Mouse (Mus musculus) neural tube, embryonic 14.5 days (tissue): Measurements from ENCODE around the gene Apobec2. TPM values are rescaled to one million over a fixed set of nuclear protein-coding genes. Genes with fewer than 3 reads are reported as not detected.

ENCODE experiments used
- ATAC-seq: fragments of 200-750 bp; cut with Nextera tagmentation; 2 replicates; pipeline ENCODE4 v1.8.0; 2017; ENCODE audit warnings: low read depth, mild to moderate bottlenecking, moderate TSS enrichment, moderate library complexity
- H3K27ac ChIP-seq: fragments of 300-500 bp; sonication (generic); 2 replicates; pipeline ENCODE4 v1.5.1; 2014; ENCODE audit warnings: low read depth, mild to moderate bottlenecking, control low read depth, low read length, moderate library complexity, mixed read lengths
- H3K27me3 ChIP-seq: fragments of 300-500 bp; sonication (generic); 2 replicates; pipeline ENCODE4 v1.6.1; 2014; ENCODE audit warnings: low read length; ENCODE audit not compliant: control insufficient read depth, insufficient read depth
- H3K36me3 ChIP-seq: fragments of 300-500 bp; sonication (generic); 2 replicates; pipeline ENCODE4 v1.6.1; 2014; ENCODE audit warnings: low read length, mixed read lengths; ENCODE audit not compliant: control insufficient read depth, insufficient read depth
- H3K4me1 ChIP-seq: fragments of 300-500 bp; sonication (generic); 2 replicates; pipeline ENCODE4 v1.6.1; 2014; ENCODE audit warnings: low read length; ENCODE audit not compliant: control insufficient read depth, insufficient read depth
- H3K4me2 ChIP-seq: fragments of 300-500 bp; sonication (generic); 2 replicates; pipeline ENCODE4 v1.6.1; 2014; ENCODE audit warnings: mild to moderate bottlenecking, low read depth, low read length, control low read depth
- H3K4me3 ChIP-seq: fragments of 300-500 bp; sonication (generic); 2 replicates; pipeline ENCODE4 v1.5.1; 2014; ENCODE audit warnings: low read depth, low read length, control low read depth, mixed read lengths
- H3K9ac ChIP-seq: fragments of 300-500 bp; sonication (generic); replicated peaks from 2 replicates; pipeline ENCODE4 v1.6.1; 2014; ENCODE audit warnings: low read depth, mild to moderate bottlenecking, control low read depth, low read length, mixed read lengths
- H3K9me3 ChIP-seq: fragments of 300-500 bp; sonication (generic); 2 replicates; pipeline ENCODE4 v1.6.1; 2016; ENCODE audit warnings: low read length; ENCODE audit not compliant: control insufficient read depth
- WGBS: fragments of 180-500 bp; shearing (Covaris S2); extraction: QIAGEN DNeasy Blood & Tissue Kit; methylation state at CpG from one replicate; pipeline ENCODE4 v1.1.7; 2014; 5-methylcytosine and 5-hydroxymethylcytosine counted together
- polyA plus RNA-seq: library from polyadenylated mRNA; unstranded; fragments of >200 nt; fragmentation: Nextera tagmentation; extraction: Ambion mirVana; gene quantifications from 2 replicates; pipeline ENCODE4 v1.2.1, GENCODE M21; 2014

Gene Apobec2
- polyA plus RNA-seq, 1 experiment from 2014 or later = 0.75 TPM

DNA sequence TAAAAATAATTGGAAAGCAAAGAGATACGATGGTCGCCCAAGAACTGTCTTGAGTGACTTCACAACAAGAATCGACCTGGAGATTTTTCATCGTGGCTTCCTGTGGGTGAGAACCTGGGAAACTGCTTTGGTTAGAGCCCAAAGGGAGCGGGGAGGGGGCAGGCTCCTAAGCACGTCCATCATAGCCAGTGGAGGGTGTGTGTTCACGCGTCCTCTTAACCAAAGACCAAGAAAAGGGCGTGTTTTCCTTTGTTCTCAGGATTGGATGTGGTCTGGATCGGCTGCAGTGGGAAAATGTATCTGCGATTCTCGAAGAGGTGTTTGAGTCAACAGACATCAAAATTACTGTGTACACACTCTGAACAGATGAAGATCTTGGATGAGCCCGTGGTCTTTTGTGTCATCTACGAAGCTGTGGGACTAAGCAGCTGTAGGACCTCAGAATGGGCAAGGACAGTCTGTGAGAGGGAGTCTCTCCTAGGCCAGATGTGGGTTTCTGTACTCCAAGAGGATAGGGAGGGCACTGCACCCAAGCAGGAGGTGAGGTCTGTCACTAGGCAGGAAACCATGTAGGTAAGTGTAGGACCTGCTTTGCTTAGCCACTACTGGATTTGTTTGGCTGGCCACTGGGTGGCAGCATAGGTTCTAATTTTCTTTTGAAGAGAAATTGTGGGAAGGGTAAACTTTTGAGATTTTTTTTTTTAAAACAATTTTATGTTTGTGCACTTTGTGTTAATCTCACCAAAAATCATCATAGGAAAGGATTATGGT, 16.1 kb downstream of the Apobec2 start:
- Histone ChIP-seq H3K9me3 (no peaks in the 10 kb centered on the region), H3K27ac (no peak overlapping the region), H3K4me1 (no peaks in the 10 kb centered on the region), H3K27me3 (no peaks in the 10 kb centered on the region), H3K4me3 (no peak overlapping the region), H3K36me3 (no peaks in the 10 kb centered on the region), H3K4me2 (no peak overlapping the region), H3K9ac (no peak overlapping the region)
- WGBS = 90% methylated on average over 14 of the region's 14 CpGs
- peak; percentile 85; the same call in 1 of the 2 replicates for ATAC-seq

DNA sequence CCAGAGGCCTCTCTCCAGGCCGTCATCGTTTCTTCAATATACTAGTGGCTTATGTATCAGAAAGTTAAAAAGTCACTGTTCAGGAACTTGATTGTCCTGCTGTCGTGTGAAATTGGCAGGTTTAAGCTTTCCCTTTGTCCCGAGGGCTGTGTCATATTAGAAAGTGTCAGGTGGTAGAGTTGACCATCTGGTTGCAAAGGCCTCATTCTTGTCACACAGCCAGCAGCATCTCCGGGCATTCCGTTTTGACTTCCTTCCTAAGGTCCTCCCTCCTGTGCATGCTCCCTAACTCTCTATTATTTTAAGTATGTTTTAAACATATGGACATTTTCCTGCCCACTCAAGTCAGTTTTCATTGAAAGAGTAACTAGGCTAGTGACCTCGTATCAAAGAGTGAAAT, 16.7 kb downstream of the Apobec2 start:
- Histone ChIP-seq H3K27ac (no peak overlapping the region), H3K4me3 (no peak overlapping the region), H3K36me3 (no peaks in the 10 kb centered on the region), H3K9me3 (no peaks in the 10 kb centered on the region), H3K4me1 (peaks cover 5% of the 10 kb centered on the region), H3K27me3 (no peaks in the 10 kb centered on the region), H3K9ac (no peak overlapping the region), H3K4me2 (no peak overlapping the region)
- no peak for ATAC-seq
- 77% methylated on average over 7 of the region's 7 CpGs for WGBS

DNA sequence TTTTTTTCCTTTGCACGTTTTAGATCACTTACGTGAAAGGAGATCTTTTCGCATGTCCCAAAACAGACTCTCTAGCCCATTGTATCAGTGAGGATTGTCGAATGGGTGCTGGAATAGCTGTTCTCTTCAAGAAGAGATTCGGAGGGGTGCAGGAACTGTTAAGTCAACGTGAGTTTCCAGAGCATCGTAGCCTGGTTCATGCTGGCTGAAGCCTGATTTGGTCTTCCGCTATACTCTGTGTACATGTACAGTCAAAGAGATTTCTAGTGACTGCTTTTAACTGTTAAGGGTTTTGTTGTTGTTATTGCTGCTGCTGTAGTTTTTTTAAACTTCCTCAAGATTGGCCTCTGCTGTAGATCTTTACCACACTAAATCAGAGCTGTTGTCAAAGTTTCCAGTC, 21.5 kb downstream of the Apobec2 start:
- Histone ChIP-seq H3K4me2 (peak overlapping the region; percentile 79), H3K36me3 (no peaks in the 10 kb centered on the region), H3K27ac (no peak overlapping the region), H3K4me3 (peak overlapping the region; percentile 41), H3K9me3 (no peaks in the 10 kb centered on the region), H3K27me3 (no peaks in the 10 kb centered on the region), H3K4me1 (peaks cover 20% of the 10 kb centered on the region), H3K9ac (peak overlapping the region; percentile 65; the same call in 1 of the 2 replicates)
- WGBS = 63% methylated on average over 8 of the region's 8 CpGs
- ATAC-seq = no peak

- peak; percentile 10 for ATAC-seq
- Histone ChIP-seq H3K27ac (peak overlapping the region; percentile 94), H3K4me2 (peak overlapping the region; percentile 79), H3K27me3 (no peaks in the 10 kb centered on the region), H3K36me3 (no peaks in the 10 kb centered on the region), H3K4me3 (peak overlapping the region; percentile 41), H3K9ac (peak overlapping the region; percentile 65), H3K9me3 (no peaks in the 10 kb centered on the region), H3K4me1 (peaks cover 20% of the 10 kb centered on the region)
- 0% methylated on average over 13 of the region's 13 CpGs for WGBS
Observed at GRCm38 (mm10) chr17:48410299-48410785, 22.4 kb downstream of the Apobec2 start.

GRCm38 (mm10) chr17:48409380-48410298, 23.1 kb downstream of the Apobec2 start, which contains the start of the genes Nfya and Oard1:
Gene Nfya (minus strand): TSS chr17:48409906.
Gene Oard1 (plus strand): TSS chr17:48410014.
- Histone ChIP-seq H3K36me3 (no peaks in the 10 kb centered on the region), H3K4me3 (peak within 1 kb of the TSS; percentile 82), H3K9ac (peak within 1 kb of the TSS; percentile 98), H3K4me1 (peaks cover 20% of the 10 kb centered on the region), H3K9me3 (no peaks in the 10 kb centered on the region), H3K27ac (peak within 1 kb of the TSS; percentile 99), H3K27me3 (no peaks in the 10 kb centered on the region), H3K4me2 (peak within 1 kb of the TSS; percentile 93)
- ATAC-seq = peak; percentile 96
- 0% methylated on average over 81 of the region's 84 CpGs for WGBS

GRCm38 (mm10) chr17:48408526-48409291, 24.0 kb downstream of the Apobec2 start:
- H3K4me3 ChIP-seq = peak overlapping the region; percentile 82
- under 1% methylated on average over 47 of the region's 47 CpGs for WGBS
- no peaks in the 10 kb centered on the region for H3K27me3 ChIP-seq
- peak overlapping the region; percentile 93 for H3K4me2 ChIP-seq
- peak; percentile 42 for ATAC-seq
- H3K36me3 ChIP-seq = no peaks in the 10 kb centered on the region
- H3K4me1 ChIP-seq = peaks cover 20% of the 10 kb centered on the region
- peak overlapping the region; percentile 98 for H3K9ac ChIP-seq
- peak overlapping the region; percentile 99 for H3K27ac ChIP-seq
- no peaks in the 10 kb centered on the region for H3K9me3 ChIP-seq

- Histone ChIP-seq H3K4me2 (peak overlapping the region; percentile 93), H3K9ac (peak overlapping the region; percentile 98), H3K36me3 (no peaks in the 10 kb centered on the region), H3K9me3 (no peaks in the 10 kb centered on the region), H3K27ac (peak overlapping the region; percentile 99), H3K4me3 (peak overlapping the region; percentile 82), H3K27me3 (no peaks in the 10 kb centered on the region), H3K4me1 (peaks cover 20% of the 10 kb centered on the region)
- WGBS = 13% methylated on average over 8 of the region's 8 CpGs
- ATAC-seq = no peak
Observed at GRCm38 (mm10) chr17:48407910-48408525, 24.7 kb downstream of the Apobec2 start.

GRCm38 (mm10) chr17:48407154-48407553, 25.6 kb downstream of the Apobec2 start:
- Histone ChIP-seq H3K36me3 (no peaks in the 10 kb centered on the region), H3K27me3 (no peaks in the 10 kb centered on the region), H3K4me3 (no peak overlapping the region), H3K9ac (no peak overlapping the region), H3K4me2 (no peak overlapping the region), H3K9me3 (no peaks in the 10 kb centered on the region), H3K27ac (no peak overlapping the region), H3K4me1 (peaks cover 20% of the 10 kb centered on the region)
- no peak for ATAC-seq
- WGBS = 94% methylated on average over 4 of the region's 4 CpGs
